Mouse (Mus musculus) layer of hippocampus, adult 8-10 months (tissue): ENCODE data around the gene Cd300lg. TPM values are rescaled to one million over a fixed set of nuclear protein-coding genes. Genes with fewer than 3 reads are reported as not detected.

Experiments
- DNase-seq, 2 experiments: peaks; one replicate each; pipeline ENCODE4 v3.0.0; 2022; ENCODE audit warnings: low spot score in 2 of 2
- total RNA-seq, 4 experiments: library from RNA; stranded (reverse); gene quantifications; 2 replicates each; pipeline ENCODE4 v1.2.4; 2022

Gene Cd300lg
- total RNA-seq, 4 experiments from 2014 or later = not detected

DNA sequence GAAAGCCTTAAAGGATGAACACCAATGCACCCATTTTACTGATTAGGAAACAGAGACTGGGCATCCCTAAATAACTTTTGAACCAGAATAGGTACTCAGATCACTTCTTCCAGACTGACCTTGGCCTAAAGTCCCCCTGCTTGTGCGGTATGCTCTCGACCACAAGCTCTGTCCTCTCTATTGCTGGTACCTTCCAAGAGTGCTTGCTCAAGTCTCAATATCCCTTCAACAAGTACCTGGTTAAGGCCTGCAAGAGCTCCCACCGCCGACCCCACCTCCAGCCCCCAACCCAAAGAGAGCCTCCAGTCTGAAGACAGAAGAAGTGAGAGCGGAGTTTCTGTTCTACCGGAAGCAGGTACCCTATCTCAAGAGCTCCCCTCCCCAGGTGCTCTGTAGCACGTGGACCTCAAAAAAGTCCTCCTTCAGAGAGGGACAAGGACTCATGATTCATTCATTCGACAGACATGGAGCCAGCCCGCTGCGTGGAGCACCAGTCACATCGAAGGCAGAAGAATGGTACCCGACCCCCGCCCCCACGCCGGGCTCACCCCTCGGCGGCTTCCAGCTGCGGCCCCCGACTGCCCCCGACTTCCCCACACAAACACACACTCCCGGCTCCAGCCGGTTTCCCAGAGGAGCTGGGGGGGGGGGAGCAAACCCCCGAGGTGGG lies 15.2 kb upstream of the Cd300lg start:
- DNase-seq = no peak

DNA sequence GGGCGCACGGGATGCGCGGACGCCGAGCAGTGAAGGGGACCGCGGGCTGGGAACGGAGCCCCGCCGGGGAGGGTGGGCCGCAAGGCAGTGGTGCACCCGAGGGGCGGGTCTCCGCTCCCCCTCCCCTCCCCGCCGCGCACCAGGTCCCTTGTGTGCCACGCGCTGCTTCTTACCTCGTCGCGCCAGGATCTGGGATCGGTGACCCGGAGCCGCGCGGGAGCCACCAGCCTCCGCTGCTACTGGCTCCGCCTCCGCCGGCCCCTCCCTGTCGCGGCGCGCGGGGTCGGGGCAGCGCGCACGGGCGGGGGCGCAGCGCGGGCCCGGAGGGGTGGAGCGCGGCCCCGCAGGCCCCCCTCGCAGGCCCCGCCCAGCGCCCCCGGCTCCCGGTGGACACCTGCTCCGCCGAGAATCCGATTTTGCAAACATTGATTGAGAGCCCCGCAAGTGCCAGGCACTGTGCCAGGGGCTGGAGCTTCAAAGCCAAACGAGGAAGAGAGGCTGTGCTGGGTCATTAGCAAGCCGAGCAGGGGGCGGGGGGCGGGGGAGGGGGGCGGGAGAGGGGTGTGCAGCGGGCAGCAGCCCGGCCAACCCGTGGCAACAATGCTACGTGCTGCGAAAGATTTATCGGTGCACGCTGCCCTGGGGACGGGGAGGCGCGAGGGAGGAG lies 14.5 kb upstream of the Cd300lg start:
- DNase-seq = peak in 1 of 2 experiments; percentile 47

- no peak for DNase-seq
Measured at GRCm38 (mm10) chr11:102027361-102028017, 13.8 kb upstream of the Cd300lg start.

- DNase-seq = no peak
Measured at GRCm38 (mm10) chr11:102028087-102028816, 13.1 kb upstream of the Cd300lg start, which contains the start of gene Mpp3. Gene Mpp3 (minus strand): TSS chr11:102028461.

DNA sequence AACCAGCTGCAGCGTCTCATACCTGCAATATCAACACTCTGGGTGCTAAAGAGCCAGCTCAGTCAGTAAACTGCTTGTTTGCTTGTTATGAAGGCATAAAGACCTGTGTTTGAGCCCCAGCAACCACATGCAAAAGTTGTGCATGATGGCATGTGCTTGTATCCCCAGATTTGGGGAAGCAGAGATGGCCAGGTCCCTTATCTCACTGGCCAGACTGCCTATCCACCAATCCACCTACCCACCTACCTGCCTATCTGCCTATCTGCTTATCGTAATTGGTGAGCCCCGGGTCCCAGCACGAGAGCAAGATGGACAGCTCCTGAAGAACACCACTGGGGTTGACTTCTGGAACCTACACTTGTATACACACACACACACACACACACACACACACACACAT lies 12.0 kb upstream of the Cd300lg start:
- no peak for DNase-seq

DNA sequence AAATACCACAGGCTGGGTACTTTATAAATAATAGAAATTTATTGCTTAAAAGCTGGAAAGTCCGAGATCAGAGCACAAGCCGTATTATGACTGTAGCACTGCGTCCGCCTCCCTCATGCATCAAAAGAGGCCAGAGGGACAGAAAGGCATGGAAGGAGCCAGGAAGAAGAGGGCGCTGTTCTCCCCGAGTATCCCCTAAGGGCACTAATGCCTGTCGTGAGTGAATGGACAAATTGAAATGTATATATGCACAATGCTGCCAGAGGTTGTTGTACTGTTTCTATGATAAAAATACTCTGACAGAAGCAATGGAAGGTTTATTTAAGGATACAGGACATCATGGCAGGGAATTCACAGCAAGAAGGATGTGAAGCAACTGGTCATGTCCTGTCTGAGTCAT lies 11.3 kb upstream of the Cd300lg start:
- no peak for DNase-seq

DNA sequence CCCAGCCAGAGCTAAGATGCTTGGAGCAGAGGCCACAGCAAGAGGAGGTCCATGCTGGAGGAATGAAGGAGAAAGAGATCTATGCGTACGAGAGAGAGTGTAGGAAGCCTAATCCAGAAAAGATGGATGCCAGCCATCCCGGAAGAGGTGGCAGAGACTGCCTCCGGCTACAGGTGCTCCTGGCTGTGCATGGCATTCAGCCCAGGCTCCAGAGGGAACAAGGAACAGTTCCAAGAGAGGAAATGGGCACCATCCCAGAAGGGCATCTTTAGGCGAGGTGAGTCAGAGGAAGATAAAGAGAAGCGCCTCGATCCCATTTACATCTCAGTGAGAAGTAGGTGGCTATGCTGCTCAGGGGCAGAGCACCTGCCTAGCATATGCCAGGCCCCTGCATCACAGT lies 10.2 kb upstream of the Cd300lg start:
- DNase-seq = peak; percentile 43 to 46

DNA sequence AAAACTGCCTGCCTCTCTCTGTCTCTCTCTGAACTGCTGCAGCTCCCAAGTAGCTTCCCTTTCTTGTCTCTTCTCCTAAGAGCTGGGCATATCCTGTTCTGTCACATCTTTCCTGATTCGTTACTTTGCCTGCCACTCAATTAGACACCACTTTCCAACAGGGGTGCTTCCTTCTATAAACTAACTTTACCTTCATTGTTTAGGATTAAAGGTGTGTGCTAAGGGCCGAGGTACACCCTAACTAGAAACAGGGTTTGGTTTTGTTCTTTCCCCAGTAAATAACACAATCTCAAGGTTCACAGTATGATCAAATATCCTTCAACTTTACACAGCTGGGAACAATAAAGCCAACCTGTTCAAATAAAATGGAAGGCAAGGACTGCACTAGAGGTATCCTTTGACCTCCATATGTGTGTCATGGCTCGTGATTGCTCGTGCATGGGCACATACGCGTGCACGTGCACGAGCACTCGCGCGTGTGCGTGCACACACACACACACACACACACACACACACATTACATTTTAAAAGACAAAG lies 8.2 kb upstream of the Cd300lg start:
- DNase-seq = no peak

- peak; percentile 48 to 60 for DNase-seq
Measured at GRCm38 (mm10) chr11:102034887-102035286, 6.4 kb upstream of the Cd300lg start.

- DNase-seq = no peak
Measured at GRCm38 (mm10) chr11:102035456-102035960, 5.8 kb upstream of the Cd300lg start.

DNA sequence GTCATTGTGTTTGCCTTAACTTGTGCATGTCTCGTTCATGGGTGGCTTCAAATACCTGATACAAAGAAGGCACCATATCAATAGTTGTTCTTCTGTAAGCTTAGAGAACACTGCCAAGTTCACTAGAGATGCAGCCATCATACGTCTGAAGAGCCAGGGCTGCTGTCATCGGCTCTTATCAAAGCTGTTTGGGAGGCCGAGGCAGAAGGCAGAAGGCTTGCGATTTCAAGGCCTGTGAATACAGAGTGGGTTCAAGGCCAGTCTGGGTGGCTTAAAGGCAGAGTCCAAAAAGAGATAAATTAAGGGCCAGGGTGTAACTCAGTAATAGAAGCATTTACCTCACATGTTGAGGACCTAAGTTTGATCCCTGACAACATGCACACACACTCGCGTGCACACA lies 5.0 kb upstream of the Cd300lg start:
- DNase-seq = no peak

- DNase-seq = no peak
Measured at GRCm38 (mm10) chr11:102037789-102038188, 3.5 kb upstream of the Cd300lg start.

- DNase-seq = no peak
Measured at GRCm38 (mm10) chr11:102039487-102040137, 1.7 kb upstream of the Cd300lg start.

DNA sequence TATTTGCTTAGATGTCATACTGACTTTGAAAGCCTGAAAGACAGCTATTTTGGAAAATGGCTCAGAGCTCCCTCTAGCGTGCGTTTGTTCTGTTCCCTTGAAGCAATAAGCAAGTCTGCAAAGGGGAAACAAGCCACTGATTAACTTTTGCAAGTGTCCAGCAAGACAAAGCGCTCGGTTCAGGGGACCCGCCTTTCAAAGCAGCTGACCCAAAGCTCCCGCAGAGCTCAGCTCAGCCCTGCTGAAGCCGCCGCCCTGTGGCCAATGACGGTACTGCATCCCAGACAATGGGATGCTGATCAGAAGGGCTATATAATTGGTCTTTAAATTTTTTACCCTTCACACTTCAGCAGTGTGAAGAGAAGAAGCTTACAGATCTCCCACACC lies 1.2 kb upstream of the Cd300lg start:
- DNase-seq = peak; percentile 55 to 64

GRCm38 (mm10) chr11:102040646-102041045 lies 663 bp upstream of the Cd300lg start:
- DNase-seq = no peak

DNA sequence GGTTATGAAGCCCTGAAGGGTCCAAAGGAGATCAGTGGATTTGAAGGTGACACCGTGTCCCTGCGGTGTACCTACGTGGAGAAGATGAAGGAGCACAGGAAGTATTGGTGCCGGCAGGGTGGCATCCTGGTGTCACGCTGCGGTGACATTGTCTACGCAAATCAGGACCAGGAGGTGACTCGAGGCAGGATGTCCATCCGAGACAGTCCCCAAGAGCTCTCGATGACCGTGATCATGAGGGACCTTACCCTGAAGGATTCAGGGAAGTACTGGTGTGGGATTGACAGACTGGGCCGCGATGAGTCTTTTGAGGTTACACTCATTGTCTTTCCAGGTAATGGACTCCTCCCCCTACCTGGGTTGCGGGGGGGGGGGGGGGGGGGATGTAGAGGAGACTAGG lies 1.7 kb downstream of the Cd300lg start:
- no peak for DNase-seq

- no peak for DNase-seq
Measured at GRCm38 (mm10) chr11:102043381-102043780, 2.1 kb downstream of the Cd300lg start.

- DNase-seq = no peak
Measured at GRCm38 (mm10) chr11:102044691-102045212, 3.4 kb downstream of the Cd300lg start.

- DNase-seq = no peak
Measured at GRCm38 (mm10) chr11:102046607-102047006, 5.3 kb downstream of the Cd300lg start.

- DNase-seq = no peak
Measured at GRCm38 (mm10) chr11:102049875-102050482, 8.7 kb downstream of the Cd300lg start.
